Mouse (Mus musculus): ENCODE measurements around the gene Gm4131. TPM values are rescaled to one million over a fixed set of nuclear protein-coding genes. Genes with fewer than 3 reads are reported as not detected.

The Gm4131 gene
- polyA plus RNA-seq, 1 experiment: not detected

DNA sequence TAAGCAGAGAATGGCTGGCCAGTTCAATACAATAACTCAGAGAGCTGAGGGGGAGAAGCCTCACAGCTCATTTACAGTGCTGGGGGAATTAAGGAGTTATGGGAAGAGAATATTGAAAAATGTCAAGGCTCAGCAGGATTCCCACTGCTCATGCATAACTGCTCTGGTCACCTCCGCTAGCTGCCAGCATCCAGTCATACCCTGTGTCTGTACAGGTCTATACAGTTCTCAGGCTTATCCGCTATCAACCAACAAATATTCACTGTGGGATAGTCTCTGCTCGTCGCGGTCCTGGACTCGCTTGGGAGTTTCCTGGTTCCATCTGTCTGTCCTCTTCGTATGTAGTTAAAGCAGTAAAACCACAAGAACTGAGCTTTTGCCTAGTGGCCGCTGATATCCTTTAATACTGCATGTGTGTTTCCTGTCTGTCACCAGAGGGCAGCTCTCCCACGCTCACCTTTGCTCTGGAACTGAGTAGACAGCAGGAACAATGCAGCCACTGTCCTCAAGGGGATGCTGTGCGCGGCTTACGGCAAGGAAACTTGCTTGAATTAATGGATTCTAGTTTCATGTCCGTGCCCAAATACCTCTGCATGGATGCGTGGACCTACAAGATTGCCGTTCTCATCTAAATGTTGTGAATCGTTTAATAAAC, 74.4 kb downstream of the Gm4131 start:
- TF ChIP-seq POLR2A (IDR thresholded peaks at IDR 0.05; ENCODE audit: low read depth, low read length) (no peak), CTCF (IDR thresholded peaks at IDR 0.05; ENCODE audit: extremely low read depth, insufficient read length, insufficient replicate concordance, low read depth, low read length) (peak; percentile 71; the same call in 1 of the 2 replicates)
- WGBS: 21% methylated on average over 16 of the region's 16 CpGs

DNA sequence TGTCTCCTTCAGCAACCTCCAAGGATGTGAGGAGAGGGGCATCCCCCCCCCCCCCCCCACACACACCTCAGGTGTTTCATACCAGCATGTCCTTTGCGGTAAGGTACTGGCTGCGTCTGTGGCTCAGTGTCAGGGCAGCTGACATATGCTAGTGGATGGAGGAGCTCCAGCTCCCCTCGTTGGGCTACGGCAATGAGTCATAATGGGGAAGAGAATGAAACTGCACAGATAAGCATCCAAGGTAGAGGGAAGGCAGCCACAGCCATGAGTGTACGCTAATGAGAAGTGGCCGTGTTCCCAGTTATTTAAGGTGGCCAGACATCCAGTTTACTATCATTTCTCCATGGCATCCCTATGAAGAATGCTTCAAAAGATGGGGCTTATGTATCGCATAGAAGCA, 78.5 kb downstream of the Gm4131 start:
- TF ChIP-seq CTCF (IDR thresholded peaks at IDR 0.05; ENCODE audit: extremely low read depth, insufficient read length, insufficient replicate concordance, low read depth, low read length): no peak
- TF ChIP-seq POLR2A (IDR thresholded peaks at IDR 0.05; ENCODE audit: low read depth, low read length): no peak
- no peaks in the 10 kb centered on the region for H3K36me3 ChIP-seq (ENCODE audit: control insufficient read depth, insufficient read depth, low read length)
- no peaks in the 10 kb centered on the region for H3K27me3 ChIP-seq (ENCODE audit: control insufficient read depth, insufficient read depth, low read length)
- no peak overlapping the region for H3K4me3 ChIP-seq (ENCODE audit: low read depth, low read length)
- WGBS: 83% methylated on average over 7 of the region's 7 CpGs
- no peak overlapping the region for H3K27ac ChIP-seq (ENCODE audit: insufficient read depth, low read depth, low read length)
- no peaks in the 10 kb centered on the region for H3K4me1 ChIP-seq (ENCODE audit: control insufficient read depth, insufficient read depth, insufficient read length, low read length)

More for the DNA sequence above, 74.4 kb downstream of the Gm4131 start:
- Histone ChIP-seq H3K4me3 (ENCODE audit: low read depth, low read length) (no peak overlapping the region), H3K27ac (ENCODE audit: insufficient read depth, low read depth, low read length) (no peak overlapping the region), H3K36me3 (ENCODE audit: control insufficient read depth, insufficient read depth, low read length) (no peaks in the 10 kb centered on the region), H3K27me3 (ENCODE audit: control insufficient read depth, insufficient read depth, low read length) (no peaks in the 10 kb centered on the region), H3K4me1 (ENCODE audit: control insufficient read depth, insufficient read depth, insufficient read length, low read length) (no peaks in the 10 kb centered on the region)

- 44% methylated on average over 8 of the region's 8 CpGs for WGBS
These were observed 85.3 kb downstream of the Gm4131 start for GRCm38 (mm10) chr14:62481381-62481780.

DNA sequence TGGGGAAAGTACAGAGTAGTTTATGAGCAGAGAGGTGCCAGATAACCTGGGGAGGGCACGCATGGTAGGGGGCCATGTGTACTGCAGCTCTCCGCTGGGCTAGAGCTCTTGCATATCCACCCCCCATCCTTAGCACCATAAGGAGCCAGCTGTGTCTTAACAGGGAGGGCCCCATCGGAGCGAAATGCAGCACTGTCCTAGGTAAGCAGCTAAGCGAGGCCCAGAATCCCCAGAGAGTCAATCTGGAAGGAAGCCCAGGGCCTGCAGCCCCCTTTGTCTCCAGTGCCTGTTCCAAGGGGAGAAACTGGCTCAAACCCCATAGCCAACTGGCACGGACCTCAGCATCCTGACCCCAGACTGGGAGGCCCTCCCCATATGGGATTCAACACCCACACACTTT, 87.3 kb downstream of the Gm4131 start:
- Histone ChIP-seq H3K27me3 (ENCODE audit: control insufficient read depth, insufficient read depth, low read length) (no peaks in the 10 kb centered on the region), H3K36me3 (ENCODE audit: control insufficient read depth, insufficient read depth, low read length) (no peaks in the 10 kb centered on the region), H3K4me1 (ENCODE audit: control insufficient read depth, insufficient read depth, insufficient read length, low read length) (no peaks in the 10 kb centered on the region), H3K27ac (ENCODE audit: insufficient read depth, low read depth, low read length) (no peak overlapping the region), H3K4me3 (ENCODE audit: low read depth, low read length) (no peak overlapping the region)
- TF ChIP-seq CTCF (IDR thresholded peaks at IDR 0.05; ENCODE audit: extremely low read depth, insufficient read length, insufficient replicate concordance, low read depth, low read length) (no peak), POLR2A (IDR thresholded peaks at IDR 0.05; ENCODE audit: low read depth, low read length) (no peak)
- WGBS: 50% methylated on average over 6 of the region's 6 CpGs

More at GRCm38 (mm10) chr14:62481381-62481780, 85.3 kb downstream of the Gm4131 start:
- no peaks in the 10 kb centered on the region for H3K4me1 ChIP-seq (ENCODE audit: control insufficient read depth, insufficient read depth, insufficient read length, low read length)
- no peak for TF ChIP-seq CTCF (IDR thresholded peaks at IDR 0.05; ENCODE audit: extremely low read depth, insufficient read length, insufficient replicate concordance, low read depth, low read length)
- no peaks in the 10 kb centered on the region for H3K36me3 ChIP-seq (ENCODE audit: control insufficient read depth, insufficient read depth, low read length)
- H3K27ac ChIP-seq (ENCODE audit: insufficient read depth, low read depth, low read length): no peak overlapping the region
- no peaks in the 10 kb centered on the region for H3K27me3 ChIP-seq (ENCODE audit: control insufficient read depth, insufficient read depth, low read length)
- no peak overlapping the region for H3K4me3 ChIP-seq (ENCODE audit: low read depth, low read length)

DNA sequence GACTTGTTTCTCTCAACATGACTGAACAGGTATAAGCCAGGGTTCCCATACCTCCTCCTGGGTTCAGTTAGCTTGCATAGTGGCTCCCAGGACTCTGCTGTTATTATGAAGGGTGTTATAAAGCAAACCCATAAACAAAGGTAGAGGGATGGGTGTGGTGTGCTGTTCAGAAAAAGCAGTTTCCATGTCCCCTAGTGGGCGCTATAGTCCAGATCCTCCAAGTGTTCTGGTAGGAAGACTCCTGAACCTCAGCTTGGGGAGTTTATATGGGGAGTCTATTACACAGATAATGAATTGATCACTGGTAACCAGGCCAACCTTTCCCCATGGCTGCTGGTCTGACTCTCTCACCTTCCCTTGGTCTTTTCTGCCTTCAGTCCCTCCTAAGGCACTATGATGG, 92.2 kb downstream of the Gm4131 start:
- H3K4me3 ChIP-seq (ENCODE audit: low read depth, low read length): no peak overlapping the region
- H3K27me3 ChIP-seq (ENCODE audit: control insufficient read depth, insufficient read depth, low read length): no peaks in the 10 kb centered on the region
- no peak for TF ChIP-seq CTCF (IDR thresholded peaks at IDR 0.05; ENCODE audit: extremely low read depth, insufficient read length, insufficient replicate concordance, low read depth, low read length)
- TF ChIP-seq POLR2A (IDR thresholded peaks at IDR 0.05; ENCODE audit: low read depth, low read length): no peak
- H3K27ac ChIP-seq (ENCODE audit: insufficient read depth, low read depth, low read length): no peak overlapping the region
- 56% methylated on average over 1 of the region's 1 CpGs for WGBS
- no peaks in the 10 kb centered on the region for H3K36me3 ChIP-seq (ENCODE audit: control insufficient read depth, insufficient read depth, low read length)
- no peaks in the 10 kb centered on the region for H3K4me1 ChIP-seq (ENCODE audit: control insufficient read depth, insufficient read depth, insufficient read length, low read length)

- Histone ChIP-seq H3K4me1 (ENCODE audit: control insufficient read depth, insufficient read depth, insufficient read length, low read length) (no peaks in the 10 kb centered on the region), H3K27me3 (ENCODE audit: control insufficient read depth, insufficient read depth, low read length) (no peaks in the 10 kb centered on the region), H3K4me3 (ENCODE audit: low read depth, low read length) (no peak overlapping the region), H3K36me3 (ENCODE audit: control insufficient read depth, insufficient read depth, low read length) (no peaks in the 10 kb centered on the region), H3K27ac (ENCODE audit: insufficient read depth, low read depth, low read length) (no peak overlapping the region)
- TF ChIP-seq CTCF (IDR thresholded peaks at IDR 0.05; ENCODE audit: extremely low read depth, insufficient read length, insufficient replicate concordance, low read depth, low read length) (no peak), POLR2A (IDR thresholded peaks at IDR 0.05; ENCODE audit: low read depth, low read length) (no peak)
- WGBS: 32% methylated on average over 2 of the region's 2 CpGs
These were observed 94.7 kb downstream of the Gm4131 start for GRCm38 (mm10) chr14:62472061-62472460.

DNA sequence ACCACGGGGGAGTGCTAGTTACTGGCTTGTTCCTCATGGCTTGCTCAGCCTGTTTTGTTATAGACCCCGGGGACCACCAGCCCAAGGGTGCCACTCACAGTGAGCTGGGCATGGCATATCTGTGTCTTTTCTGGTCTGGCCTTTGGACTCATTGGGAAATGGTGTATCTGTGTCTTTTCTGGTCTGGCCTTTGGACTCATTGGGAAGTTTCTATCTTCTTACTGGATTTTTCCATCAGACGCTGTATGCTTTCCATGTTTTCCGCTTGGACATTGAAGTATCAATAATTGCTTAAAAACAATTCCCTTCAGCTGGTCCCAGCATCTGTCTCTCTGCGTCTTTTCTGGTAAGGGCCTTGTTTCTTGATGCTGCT, 98.0 kb downstream of the Gm4131 start:
- Histone ChIP-seq H3K36me3 (ENCODE audit: control insufficient read depth, insufficient read depth, low read length) (no peaks in the 10 kb centered on the region), H3K4me3 (ENCODE audit: low read depth, low read length) (no peak overlapping the region), H3K4me1 (ENCODE audit: control insufficient read depth, insufficient read depth, insufficient read length, low read length) (no peaks in the 10 kb centered on the region), H3K27ac (ENCODE audit: insufficient read depth, low read depth, low read length) (no peak overlapping the region), H3K27me3 (ENCODE audit: control insufficient read depth, insufficient read depth, low read length) (no peaks in the 10 kb centered on the region)
- TF ChIP-seq CTCF (IDR thresholded peaks at IDR 0.05; ENCODE audit: extremely low read depth, insufficient read length, insufficient replicate concordance, low read depth, low read length): no peak
- TF ChIP-seq POLR2A (IDR thresholded peaks at IDR 0.05; ENCODE audit: low read depth, low read length): no peak
- WGBS: 78% methylated on average over 5 of the region's 5 CpGs

All from small intestine, adult 2 months (tissue).